Mouse (Mus musculus): ENCODE measurements around the gene Olfr1164. TPM values are rescaled to one million over a fixed set of nuclear protein-coding genes. Genes with fewer than 3 reads are reported as not detected.

Olfr1164 gene
- not detected in 2 replicates for polyA plus RNA-seq (2016; fragmentation: Nextera tagmentation; extraction: Ambion mirVana)

GRCm38 (mm10) chr2:88093866-88094265 lies at the start of gene Olfr1164:
Gene Olfr1164 (minus strand): TSS chr2:88093966.
- H3K36me3 ChIP-seq: no peaks in the 10 kb centered on the region
- H3K27ac ChIP-seq (replicated peaks): no peak within 1 kb of the TSS
- H3K4me1 ChIP-seq: no peaks in the 10 kb centered on the region
- H3K4me3 ChIP-seq: no peak within 1 kb of the TSS
- no peaks in the 10 kb centered on the region for H3K9me3 ChIP-seq (replicated peaks)
- H3K27me3 ChIP-seq (ENCODE audit: low read depth, poor library complexity, severe bottlenecking): no peaks in the 10 kb centered on the region
- WGBS: 86% methylated on average over 4 of the region's 4 CpGs
- no peak for DNase-seq (ENCODE audit: low spot score)

- no peak within 1 kb of the TSS for H3K27ac ChIP-seq (replicated peaks)
- no peak for DNase-seq (ENCODE audit: low spot score)
- no peak within 1 kb of the TSS for H3K4me3 ChIP-seq
Measured at GRCm38 (mm10) chr2:88128172-88128571, 34.4 kb upstream of the Olfr1164 start, which contains the start of gene Olfr1166. Gene Olfr1166 (minus strand): TSS chr2:88128272.

GRCm38 (mm10) chr2:88071730-88072129 lies 22.0 kb downstream of the Olfr1164 start, which contains the start of gene Olfr1163:
Gene Olfr1163 (minus strand): TSS chr2:88071830.
- Histone ChIP-seq H3K4me3 (no peak within 1 kb of the TSS), H3K4me1 (no peaks in the 10 kb centered on the region), H3K27ac (replicated peaks) (no peak within 1 kb of the TSS), H3K36me3 (no peaks in the 10 kb centered on the region), H3K27me3 (ENCODE audit: low read depth, poor library complexity, severe bottlenecking) (no peaks in the 10 kb centered on the region), H3K9me3 (replicated peaks) (no peaks in the 10 kb centered on the region)
- no peak for DNase-seq (ENCODE audit: low spot score)

More at GRCm38 (mm10) chr2:88128172-88128571, 34.4 kb upstream of the Olfr1164 start, which contains the start of gene Olfr1166:
- WGBS: 94% methylated on average over 1 of the region's 1 CpGs
- Histone ChIP-seq H3K9me3 (replicated peaks) (no peaks in the 10 kb centered on the region), H3K36me3 (no peaks in the 10 kb centered on the region), H3K4me1 (no peaks in the 10 kb centered on the region), H3K27me3 (ENCODE audit: low read depth, poor library complexity, severe bottlenecking) (no peaks in the 10 kb centered on the region)

GRCm38 (mm10) chr2:88063587-88063986 lies 30.2 kb downstream of the Olfr1164 start:
- no peak for DNase-seq (ENCODE audit: low spot score)
- Histone ChIP-seq H3K4me3 (no peak overlapping the region), H3K27ac (replicated peaks) (no peak overlapping the region), H3K4me1 (no peaks in the 10 kb centered on the region), H3K9me3 (replicated peaks) (no peaks in the 10 kb centered on the region; the same call in 1 of the 2 replicates), H3K27me3 (ENCODE audit: low read depth, poor library complexity, severe bottlenecking) (no peaks in the 10 kb centered on the region), H3K36me3 (no peaks in the 10 kb centered on the region)
- 80% methylated on average over 2 of the region's 2 CpGs for WGBS

- no peak for DNase-seq (ENCODE audit: low spot score)
Measured at GRCm38 (mm10) chr2:88051029-88051428, 42.7 kb downstream of the Olfr1164 start, which contains the start of gene Olfr1162. Gene Olfr1162 (minus strand): TSS chr2:88051129.

More at GRCm38 (mm10) chr2:88051029-88051428, 42.7 kb downstream of the Olfr1164 start, which contains the start of gene Olfr1162:
- no peaks in the 10 kb centered on the region for H3K4me1 ChIP-seq
- no peak within 1 kb of the TSS for H3K27ac ChIP-seq (replicated peaks)
- 90% methylated on average over 1 of the region's 1 CpGs for WGBS
- no peaks in the 10 kb centered on the region for H3K36me3 ChIP-seq
- H3K4me3 ChIP-seq: no peak within 1 kb of the TSS
- no peaks in the 10 kb centered on the region for H3K9me3 ChIP-seq (replicated peaks)
- H3K27me3 ChIP-seq (ENCODE audit: low read depth, poor library complexity, severe bottlenecking): no peaks in the 10 kb centered on the region

Other genes starting within 250 kb of the Olfr1164 start
- not detected in 2 replicates for gene Olfr1150-ps1, start 250.0 kb downstream of the Olfr1164 start, polyA plus RNA-seq (2016; fragmentation: Nextera tagmentation; extraction: Ambion mirVana)
- gene Olfr1151, start 238.1 kb downstream of the Olfr1164 start, polyA plus RNA-seq (2016; fragmentation: Nextera tagmentation; extraction: Ambion mirVana): not detected in 2 replicates
- gene Olfr1152, start 227.5 kb downstream of the Olfr1164 start, polyA plus RNA-seq (2016; fragmentation: Nextera tagmentation; extraction: Ambion mirVana): 0.01 and 0.02 TPM in 2 replicates
- gene Olfr1153, start 199.0 kb downstream of the Olfr1164 start, polyA plus RNA-seq (2016; fragmentation: Nextera tagmentation; extraction: Ambion mirVana): not detected in 2 replicates
- gene Olfr1154, start 188.8 kb downstream of the Olfr1164 start, polyA plus RNA-seq (2016; fragmentation: Nextera tagmentation; extraction: Ambion mirVana): not detected in 2 replicates
- not detected in 2 replicates for gene Olfr1155, start 148.8 kb downstream of the Olfr1164 start, polyA plus RNA-seq (2016; fragmentation: Nextera tagmentation; extraction: Ambion mirVana)
- gene Olfr1156, start 140.9 kb downstream of the Olfr1164 start, polyA plus RNA-seq (2016; fragmentation: Nextera tagmentation; extraction: Ambion mirVana): not detected in 2 replicates
- not detected in 2 replicates for gene Olfr1157, start 125.7 kb downstream of the Olfr1164 start, polyA plus RNA-seq (2016; fragmentation: Nextera tagmentation; extraction: Ambion mirVana)
- gene Olfr74, start 119.3 kb downstream of the Olfr1164 start, polyA plus RNA-seq (2016; fragmentation: Nextera tagmentation; extraction: Ambion mirVana): not detected in 2 replicates
- gene Olfr1158, start 103.9 kb downstream of the Olfr1164 start, polyA plus RNA-seq (2016; fragmentation: Nextera tagmentation; extraction: Ambion mirVana): not detected in 2 replicates
- not detected in 2 replicates for gene Olfr1160, start 85.7 kb downstream of the Olfr1164 start, polyA plus RNA-seq (2016; fragmentation: Nextera tagmentation; extraction: Ambion mirVana)
- not detected in 2 replicates for gene Olfr1161, start 71.2 kb downstream of the Olfr1164 start, polyA plus RNA-seq (2016; fragmentation: Nextera tagmentation; extraction: Ambion mirVana)
- gene Olfr73, start 56.3 kb downstream of the Olfr1164 start, polyA plus RNA-seq (2016; fragmentation: Nextera tagmentation; extraction: Ambion mirVana): not detected in 2 replicates
- not detected in 2 replicates for gene Olfr1162, start 42.8 kb downstream of the Olfr1164 start, polyA plus RNA-seq (2016; fragmentation: Nextera tagmentation; extraction: Ambion mirVana)
- not detected in 2 replicates for gene Olfr1163, start 22.1 kb downstream of the Olfr1164 start, polyA plus RNA-seq (2016; fragmentation: Nextera tagmentation; extraction: Ambion mirVana)
- gene Olfr1166, start 34.3 kb upstream of the Olfr1164 start, polyA plus RNA-seq (2016; fragmentation: Nextera tagmentation; extraction: Ambion mirVana): not detected in 2 replicates
- gene Olfr1167, start 61.2 kb upstream of the Olfr1164 start, polyA plus RNA-seq (2016; fragmentation: Nextera tagmentation; extraction: Ambion mirVana): not detected in 2 replicates
- not detected in 2 replicates for gene Olfr1168, start 87.9 kb upstream of the Olfr1164 start, polyA plus RNA-seq (2016; fragmentation: Nextera tagmentation; extraction: Ambion mirVana)
- gene Olfr1170, start 134.4 kb upstream of the Olfr1164 start, polyA plus RNA-seq (2016; fragmentation: Nextera tagmentation; extraction: Ambion mirVana): not detected in 2 replicates
- not detected in 2 replicates for gene Olfr1173, start 185.9 kb upstream of the Olfr1164 start, polyA plus RNA-seq (2016; fragmentation: Nextera tagmentation; extraction: Ambion mirVana)
- gene Olfr1174-ps, start 221.2 kb upstream of the Olfr1164 start, polyA plus RNA-seq (2016; fragmentation: Nextera tagmentation; extraction: Ambion mirVana): not detected in 2 replicates
- not detected in 2 replicates for gene Olfr1175-ps, start 233.2 kb upstream of the Olfr1164 start, polyA plus RNA-seq (2016; fragmentation: Nextera tagmentation; extraction: Ambion mirVana)
- not detected in 2 replicates for gene Olfr1176, start 242.8 kb upstream of the Olfr1164 start, polyA plus RNA-seq (2016; fragmentation: Nextera tagmentation; extraction: Ambion mirVana)

Measured in midbrain, embryonic 10.5 days (tissue).